Mouse (Mus musculus) liver, postnatal 0 days (tissue): ENCODE data around the gene D030056L22Rik.

Experiments used
- CTCF ChIP-seq: sonication (generic); IDR thresholded peaks from 2 replicates; pipeline ENCODE4 v1.5.1; 2016; ENCODE audit warnings: antibody characterized with exemption, low read depth
- EP300 ChIP-seq: IDR thresholded peaks from 2 replicates; pipeline ENCODE4 v1.6.1; 2016; ENCODE audit warnings: antibody characterized with exemption, low read depth, mild to moderate bottlenecking

DNA sequence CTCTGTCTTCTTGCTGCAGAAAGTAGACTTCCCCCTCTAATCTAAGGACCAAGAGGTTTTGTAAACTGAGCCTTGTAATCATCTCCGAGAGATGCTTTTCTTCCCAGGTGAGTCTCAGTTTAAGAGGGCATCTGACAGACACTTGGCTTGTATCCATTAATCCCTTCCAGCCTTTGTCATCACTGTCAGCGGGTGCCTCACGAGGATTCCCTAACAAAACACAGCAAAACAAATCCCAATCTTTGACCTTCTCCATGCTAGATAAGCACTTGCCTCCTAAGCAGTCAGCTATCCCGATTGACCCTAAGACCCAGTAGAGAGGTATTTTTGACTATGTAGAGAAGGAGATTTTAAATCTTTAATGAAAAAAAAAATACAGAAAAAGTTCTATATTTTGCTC, 44.7 kb downstream of the D030056L22Rik start:
- no peak for TF ChIP-seq EP300
- no peak for TF ChIP-seq CTCF
